26 mouse cellular contexts compared by ENCODE assay signal in the genomic region with DNA sequence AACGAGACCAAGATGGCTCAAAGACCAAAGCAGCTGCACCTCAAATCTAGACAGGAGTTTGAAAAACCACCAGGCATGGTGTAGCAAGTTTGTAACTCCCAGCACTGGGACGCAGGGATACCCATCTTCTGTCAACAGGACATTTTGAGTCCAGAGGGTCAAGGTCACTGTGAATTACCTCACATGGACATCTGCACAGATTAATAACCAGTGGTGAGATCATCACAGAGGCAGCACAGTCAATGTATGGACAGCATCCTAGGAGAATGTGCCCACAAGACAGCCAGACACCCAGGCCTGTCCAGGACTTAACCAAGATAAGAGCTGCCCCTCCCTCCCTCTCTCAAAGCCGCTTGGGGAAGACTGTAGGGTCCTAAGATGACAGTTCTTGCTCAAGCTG. TPM values are rescaled to one million over a fixed set of nuclear protein-coding genes. Genes with fewer than 3 reads are reported as not detected.
DNase-seq lines count a peak whose midpoint lies in the region; ATAC-seq and TF ChIP-seq lines count a peak whose summit lies in the region.
"Had no signal": no experiment of that assay in that cellular context is flagged by ENCODE, and none has a peak within 500 bp of the region (broad histone marks: within the 10 kb centered on the region; RNA-seq: fewer than 3 reads in every experiment).

No protein-coding gene starts in this region.

- H3K27me3 ChIP-seq in kidney, embryonic 15.5 days: peaks cover 15% of the 10 kb centered on the region
- peaks cover 9% of the 10 kb centered on the region; the same call in 1 of the 2 replicates for H3K27me3 ChIP-seq in liver, embryonic 16.5 days (ENCODE audit: control insufficient read depth, insufficient read depth, low read depth, low read length)
- H3K27me3 ChIP-seq in liver, embryonic 11.5 days (replicated peaks; ENCODE audit: control insufficient read depth, insufficient read depth, low read length): peaks cover 9% of the 10 kb centered on the region
- no peaks in the 10 kb centered on the region; the same call in 1 of the 2 replicates for H3K27me3 ChIP-seq in hindbrain, postnatal 0 days (ENCODE audit: insufficient read depth, low read length)

- no peak for TF ChIP-seq CTCF in hindbrain, postnatal 0 days (IDR thresholded peaks at IDR 0.05; ENCODE audit: low read depth)

- 78% methylated on average over 3 of the region's 3 CpGs for WGBS in kidney, embryonic 15.5 days
- WGBS in liver, embryonic 16.5 days (ENCODE audit: insufficient replicate concordance): 51% methylated on average over 3 of the region's 3 CpGs
- 54% methylated on average over 3 of the region's 3 CpGs for WGBS in liver, embryonic 11.5 days
- WGBS in hindbrain, postnatal 0 days: 86% methylated on average over 3 of the region's 3 CpGs

- no peak overlapping the region for H3K4me2 ChIP-seq in kidney, embryonic 15.5 days
- H3K4me2 ChIP-seq in liver, embryonic 16.5 days (ENCODE audit: low read depth, low read length): no peak overlapping the region
- no peak overlapping the region for H3K4me2 ChIP-seq in liver, embryonic 11.5 days
- no peak overlapping the region for H3K4me2 ChIP-seq in hindbrain, postnatal 0 days (ENCODE audit: low read depth, low read length)
- H3K4me2 ChIP-seq: embryonic facial prominence, embryonic 13.5 days; embryonic facial prominence, embryonic 15.5 days; forebrain, embryonic 12.5 days had no signal

- DNase-seq in kidney, postnatal 4 days: no peak
- no peak for DNase-seq in liver, embryonic 11.5 days (ENCODE audit: low spot score)
- DNase-seq in A20 (ENCODE audit: low read depth, low spot score) (peak; percentile 42), MN1 (ENCODE audit: low spot score) (peak; percentile 67)
- no peak for DNase-seq in hindbrain, postnatal 0 days (ENCODE audit: low spot score)
- DNase-seq: adrenal gland, adult 2 months; adrenal gland, postnatal 10 days; adrenal gland, postnatal 25 days; cerebellum, adult 11 months; cerebellum, adult 18-20 months; cerebellum, adult 8-10 months; cerebellum, adult 9-11 months; cerebellum, postnatal 14 days; cerebellum, postnatal 36 days; embryo, embryonic 11 days had no signal

- no peak overlapping the region for H3K9ac ChIP-seq in kidney, embryonic 15.5 days
- no peak overlapping the region for H3K9ac ChIP-seq in liver, embryonic 16.5 days (ENCODE audit: low read depth, low read length)
- no peak overlapping the region for H3K9ac ChIP-seq in liver, embryonic 11.5 days (ENCODE audit: low read depth, low read length)
- H3K9ac ChIP-seq in hindbrain, postnatal 0 days (replicated peaks; ENCODE audit: low read length): no peak overlapping the region
- H3K9ac ChIP-seq: embryonic facial prominence, embryonic 13.5 days; embryonic facial prominence, embryonic 15.5 days; forebrain, embryonic 12.5 days had no signal

- peaks cover 44% of the 10 kb centered on the region for H3K4me1 ChIP-seq in kidney, embryonic 15.5 days
- peaks cover 40% of the 10 kb centered on the region for H3K4me1 ChIP-seq in liver, embryonic 16.5 days (ENCODE audit: control insufficient read depth, low read depth, low read length)
- peaks cover 42% of the 10 kb centered on the region for H3K4me1 ChIP-seq in liver, embryonic 11.5 days (replicated peaks; ENCODE audit: control insufficient read depth, insufficient read depth, low read length)
- H3K4me1 ChIP-seq in hindbrain, postnatal 0 days (ENCODE audit: insufficient read depth, low read length): peaks cover 17% of the 10 kb centered on the region

- no peak for ATAC-seq in kidney, embryonic 15.5 days (replicated peaks; ENCODE audit: low FRiP score)
- no peak for ATAC-seq in liver, embryonic 16.5 days (ENCODE audit: low read depth)
- no peak for ATAC-seq in liver, embryonic 11.5 days (replicated peaks; ENCODE audit: low FRiP score)
- ATAC-seq in hindbrain, postnatal 0 days: no peak
- ATAC-seq: forebrain, embryonic 14.5 days; forebrain, embryonic 16.5 days had no signal

- 0 out of 2 replicates have a peak overlapping the region, but pooled peaks have one; percentile 33 for H3K27ac ChIP-seq in kidney, embryonic 15.5 days
- H3K27ac ChIP-seq in liver, embryonic 16.5 days (ENCODE audit: low read length): 0 out of 2 replicates have a peak overlapping the region, but pooled peaks have one; percentile 12
- H3K27ac ChIP-seq in liver, embryonic 11.5 days (ENCODE audit: low read depth, low read length): no peak overlapping the region
- no peak overlapping the region for H3K27ac ChIP-seq in hindbrain, postnatal 0 days
- H3K27ac ChIP-seq: embryonic facial prominence, embryonic 13.5 days; embryonic facial prominence, embryonic 15.5 days; forebrain, embryonic 10.5 days; forebrain, embryonic 12.5 days had no signal

- H3K4me3 ChIP-seq in kidney, embryonic 15.5 days (replicated peaks): no peak overlapping the region
- H3K4me3 ChIP-seq in liver, embryonic 16.5 days (ENCODE audit: low read depth, low read length): no peak overlapping the region
- no peak overlapping the region for H3K4me3 ChIP-seq in liver, embryonic 11.5 days (ENCODE audit: low read depth, low read length)
- no peak overlapping the region for H3K4me3 ChIP-seq in hindbrain, postnatal 0 days (ENCODE audit: low read length)
- H3K4me3 ChIP-seq: embryonic facial prominence, embryonic 13.5 days; embryonic facial prominence, embryonic 15.5 days; erythroblast, embryonic 14.5 days; forebrain, embryonic 10.5 days; forebrain, embryonic 12.5 days had no signal

- H3K9me3 ChIP-seq in kidney, embryonic 15.5 days (replicated peaks): no peaks in the 10 kb centered on the region
- no peaks in the 10 kb centered on the region for H3K9me3 ChIP-seq in liver, embryonic 16.5 days (replicated peaks; ENCODE audit: control insufficient read depth, low read length)
- H3K9me3 ChIP-seq in liver, embryonic 11.5 days (ENCODE audit: control insufficient read depth, low read length): no peaks in the 10 kb centered on the region
- no peaks in the 10 kb centered on the region for H3K9me3 ChIP-seq in hindbrain, postnatal 0 days (ENCODE audit: low read length)
- H3K9me3 ChIP-seq: embryonic facial prominence, embryonic 13.5 days; embryonic facial prominence, embryonic 15.5 days; forebrain, embryonic 10.5 days; forebrain, embryonic 12.5 days; G1E had no signal

- H3K36me3 ChIP-seq in kidney, embryonic 15.5 days: 0 out of 2 replicates have a peak, but pooled peaks cover 8% of the 10 kb centered on the region
- no peaks in the 10 kb centered on the region for H3K36me3 ChIP-seq in liver, embryonic 16.5 days (ENCODE audit: control insufficient read depth, insufficient read depth)
- H3K36me3 ChIP-seq in liver, embryonic 11.5 days (ENCODE audit: control insufficient read depth, insufficient read depth, low read length): no peaks in the 10 kb centered on the region
- no peaks in the 10 kb centered on the region for H3K36me3 ChIP-seq in hindbrain, postnatal 0 days (ENCODE audit: insufficient read depth, low read length)
- H3K36me3 ChIP-seq: embryonic facial prominence, embryonic 15.5 days; forebrain, embryonic 12.5 days had no signal

RNA-seq across cellular contexts. Expression of a gene that starts 2.0 kb away (rescaled TPM):
- 71.8 and 76.3 TPM in 2 replicates for polyA plus RNA-seq in kidney, embryonic 15.5 days (2015; fragmentation: Nextera tagmentation; extraction: Ambion mirVana)
- 26.8 and 28.4 TPM in 2 replicates for polyA plus RNA-seq in liver, embryonic 16.5 days (2015; fragmentation: Nextera tagmentation; extraction: Ambion mirVana)
- polyA plus RNA-seq in liver, embryonic 11.5 days (2014; fragmentation: Nextera tagmentation; extraction: Ambion mirVana): 53.1 and 53.4 TPM in 2 replicates
- 53.7 and 72.4 TPM in 2 replicates for total RNA-seq in hindbrain, postnatal 0 days (2014; rRNA removed)
- 45.2 and 46.4 TPM in 2 replicates for polyA plus RNA-seq in hindbrain, postnatal 0 days (2015; fragmentation: Nextera tagmentation; extraction: Ambion mirVana)

RNA-seq across cellular contexts. Expression of a gene that starts 30.6 kb away (rescaled TPM):
- 0.17 and 0.29 TPM in 2 replicates for polyA plus RNA-seq in kidney, embryonic 15.5 days (2015; fragmentation: Nextera tagmentation; extraction: Ambion mirVana)
- not detected in 2 replicates for polyA plus RNA-seq in liver, embryonic 16.5 days (2015; fragmentation: Nextera tagmentation; extraction: Ambion mirVana)
- polyA plus RNA-seq in liver, embryonic 11.5 days (2014; fragmentation: Nextera tagmentation; extraction: Ambion mirVana): 0.45 and 0.51 TPM in 2 replicates
- 0.40 and 0.52 TPM in 2 replicates for total RNA-seq in hindbrain, postnatal 0 days (2014; rRNA removed)
- polyA plus RNA-seq in hindbrain, postnatal 0 days (2015; fragmentation: Nextera tagmentation; extraction: Ambion mirVana): 0.90 and 1.1 TPM in 2 replicates
- total RNA-seq: common myeloid progenitor, adult 5-6 weeks had no signal

RNA-seq across cellular contexts. Expression of a gene that starts 30.8 kb away (rescaled TPM):
- 45.0 and 47.8 TPM in 2 replicates for polyA plus RNA-seq in kidney, embryonic 15.5 days (2015; fragmentation: Nextera tagmentation; extraction: Ambion mirVana)
- 21.4 and 23.4 TPM in 2 replicates for polyA plus RNA-seq in liver, embryonic 16.5 days (2015; fragmentation: Nextera tagmentation; extraction: Ambion mirVana)
- 38.6 and 46.2 TPM in 2 replicates for polyA plus RNA-seq in liver, embryonic 11.5 days (2014; fragmentation: Nextera tagmentation; extraction: Ambion mirVana)
- 71.4 and 74.0 TPM in 2 replicates for total RNA-seq in hindbrain, postnatal 0 days (2014; rRNA removed)
- polyA plus RNA-seq in hindbrain, postnatal 0 days (2015; fragmentation: Nextera tagmentation; extraction: Ambion mirVana): 47.5 and 55.0 TPM in 2 replicates

RNA-seq across cellular contexts. Expression of a gene that starts 31.2 kb away (rescaled TPM):
- 18.3 and 22.7 TPM in 2 replicates for polyA plus RNA-seq in kidney, embryonic 15.5 days (2015; fragmentation: Nextera tagmentation; extraction: Ambion mirVana)
- polyA plus RNA-seq in liver, embryonic 16.5 days (2015; fragmentation: Nextera tagmentation; extraction: Ambion mirVana): 7.4 TPM in 2 replicates
- polyA plus RNA-seq in liver, embryonic 11.5 days (2014; fragmentation: Nextera tagmentation; extraction: Ambion mirVana): 15.2 and 16.7 TPM in 2 replicates
- total RNA-seq in hindbrain, postnatal 0 days (2014; rRNA removed): 13.8 and 20.5 TPM in 2 replicates
- polyA plus RNA-seq in hindbrain, postnatal 0 days (2015; fragmentation: Nextera tagmentation; extraction: Ambion mirVana): 8.4 and 9.7 TPM in 2 replicates

RNA-seq across cellular contexts. Expression of a gene that starts 39.0 kb away (rescaled TPM):
- 31.4 and 34.8 TPM in 2 replicates for polyA plus RNA-seq in kidney, embryonic 15.5 days (2015; fragmentation: Nextera tagmentation; extraction: Ambion mirVana)
- 12.6 and 13.2 TPM in 2 replicates for polyA plus RNA-seq in liver, embryonic 16.5 days (2015; fragmentation: Nextera tagmentation; extraction: Ambion mirVana)
- 32.9 and 35.4 TPM in 2 replicates for polyA plus RNA-seq in liver, embryonic 11.5 days (2014; fragmentation: Nextera tagmentation; extraction: Ambion mirVana)
- total RNA-seq in hindbrain, postnatal 0 days (2014; rRNA removed): 6.1 and 9.4 TPM in 2 replicates
- 48.5 and 50.2 TPM in 2 replicates for polyA plus RNA-seq in hindbrain, postnatal 0 days (2015; fragmentation: Nextera tagmentation; extraction: Ambion mirVana)

Comparison
In these comparisons a context has a peak if more than half of its experiments do, and no peak if none do; other contexts are left out.
1. H3K27ac ChIP-seq: peak in kidney, embryonic 15.5 days (single experiment) and liver, embryonic 16.5 days (single experiment); none in liver, embryonic 11.5 days (single experiment) and hindbrain, postnatal 0 days (single experiment).
2. DNase-seq: peak in A20 (single experiment) and MN1 (single experiment); none in kidney, postnatal 4 days (0 of 2), liver, embryonic 11.5 days (single experiment) and hindbrain, postnatal 0 days (single experiment).